Mouse (Mus musculus) layer of hippocampus, adult 9-10 months (tissue): ENCODE results near the gene Loxl1.
"Not testable (repeated sequence)": the region's sequence is repeated elsewhere in the genome, so short reads cannot be mapped to it uniquely, and the experiment has no call there.

ENCODE experiments used
- DNase-seq: peaks from one replicate; pipeline ENCODE4 v3.0.0; 2022; ENCODE audit warnings: low spot score

The Loxl1 gene

GRCm38 (mm10) chr9:58275797-58276196 is 37.2 kb downstream of the Loxl1 start:
- no peak for DNase-seq

GRCm38 (mm10) chr9:58275115-58275774 is 37.7 kb downstream of the Loxl1 start:
- DNase-seq: no peak

- DNase-seq: no peak
Observed at GRCm38 (mm10) chr9:58274626-58275025, 38.4 kb downstream of the Loxl1 start.

- DNase-seq: no peak
Observed at GRCm38 (mm10) chr9:58274101-58274604, 38.8 kb downstream of the Loxl1 start.

- no peak for DNase-seq
Observed at GRCm38 (mm10) chr9:58272855-58273254, 40.1 kb downstream of the Loxl1 start.

- DNase-seq: no peak
Observed at GRCm38 (mm10) chr9:58272068-58272541, 40.9 kb downstream of the Loxl1 start.

GRCm38 (mm10) chr9:58271551-58271950 is 41.4 kb downstream of the Loxl1 start:
- DNase-seq: not testable (repeated sequence)

- DNase-seq: no peak
Observed at GRCm38 (mm10) chr9:58271109-58271508, 41.9 kb downstream of the Loxl1 start.

- no peak for DNase-seq
Observed at GRCm38 (mm10) chr9:58270081-58270480, 42.9 kb downstream of the Loxl1 start.

- DNase-seq: no peak
Observed at GRCm38 (mm10) chr9:58268384-58269313, 44.3 kb downstream of the Loxl1 start.

GRCm38 (mm10) chr9:58267046-58267445 is 45.9 kb downstream of the Loxl1 start:
- DNase-seq: no peak

GRCm38 (mm10) chr9:58266571-58267011 is 46.4 kb downstream of the Loxl1 start:
- DNase-seq: no peak

GRCm38 (mm10) chr9:58265368-58265767 is 47.6 kb downstream of the Loxl1 start:
- no peak for DNase-seq

GRCm38 (mm10) chr9:58262507-58262906 is 50.5 kb downstream of the Loxl1 start:
- no peak for DNase-seq

GRCm38 (mm10) chr9:58255704-58256685 is 57.0 kb downstream of the Loxl1 start:
- no peak for DNase-seq

GRCm38 (mm10) chr9:58255105-58255504 is 57.9 kb downstream of the Loxl1 start:
- no peak for DNase-seq

GRCm38 (mm10) chr9:58253805-58254122 is 59.2 kb downstream of the Loxl1 start:
- DNase-seq: not testable (repeated sequence)

GRCm38 (mm10) chr9:58253033-58253804 is 59.8 kb downstream of the Loxl1 start, which contains the start of gene Stoml1:
Gene Stoml1 (plus strand): TSS chr9:58253164.
- DNase-seq: peak; percentile 78

- not testable (repeated sequence) for DNase-seq
Observed at GRCm38 (mm10) chr9:58250730-58251129, 62.3 kb downstream of the Loxl1 start.

GRCm38 (mm10) chr9:58250322-58250721 is 62.7 kb downstream of the Loxl1 start:
- no peak for DNase-seq
